Mouse (Mus musculus) heart, embryonic 11.5 days (tissue): Measurements from ENCODE around the gene Galnt2. TPM values are rescaled to one million over a fixed set of nuclear protein-coding genes. Genes with fewer than 3 reads are reported as not detected.

Experiments used
- ATAC-seq: fragments of 200-750 bp; cut with Nextera tagmentation; replicated peaks from 2 replicates; pipeline ENCODE4 v1.8.0; 2017; ENCODE audit warnings: moderate library complexity; ENCODE audit not compliant: insufficient number of reproducible peaks, low FRiP score, low TSS enrichment
- H3K27ac ChIP-seq: fragments of 300-500 bp; sonication (generic); 2 replicates; pipeline ENCODE4 v1.5.1; 2014; ENCODE audit warnings: mild to moderate bottlenecking, low read depth, low read length
- H3K27me3 ChIP-seq: fragments of 300-500 bp; sonication (generic); 2 replicates; pipeline ENCODE4 v1.6.1; 2014; ENCODE audit warnings: mild to moderate bottlenecking, low read length, mixed read lengths; ENCODE audit not compliant: control insufficient read depth, insufficient read depth
- H3K36me3 ChIP-seq: fragments of 300-500 bp; sonication (generic); 2 replicates; pipeline ENCODE4 v1.6.1; 2014; ENCODE audit warnings: mild to moderate bottlenecking, low read length, moderate library complexity, mixed read lengths; ENCODE audit not compliant: control insufficient read depth, insufficient read depth
- H3K4me1 ChIP-seq: fragments of 300-500 bp; sonication (generic); 2 replicates; pipeline ENCODE4 v1.6.1; 2014; ENCODE audit warnings: low read length; ENCODE audit not compliant: control insufficient read depth, insufficient read depth
- H3K4me2 ChIP-seq: fragments of 300-500 bp; sonication (generic); 2 replicates; pipeline ENCODE4 v1.6.1; 2014; ENCODE audit warnings: mild to moderate bottlenecking, moderate library complexity
- H3K4me3 ChIP-seq: fragments of 300-500 bp; sonication (generic); 2 replicates; pipeline ENCODE4 v1.5.1; 2014; ENCODE audit warnings: low read depth, low read length
- H3K9ac ChIP-seq: fragments of 300-500 bp; sonication (generic); 2 replicates; pipeline ENCODE4 v1.6.1; 2014; ENCODE audit warnings: mild to moderate bottlenecking, low read depth, low read length, moderate library complexity
- H3K9me3 ChIP-seq: fragments of 300-500 bp; sonication (generic); replicated peaks from 2 replicates; pipeline ENCODE4 v1.6.1; 2016; ENCODE audit warnings: low read length; ENCODE audit not compliant: control insufficient read depth
- WGBS: fragments of 180-500 bp; shearing (Covaris S2); extraction: QIAGEN DNeasy Blood & Tissue Kit; methylation state at CpG from one replicate; pipeline ENCODE4 v1.1.7; 2014; ENCODE audit not compliant: insufficient replicate concordance; 5-methylcytosine and 5-hydroxymethylcytosine counted together
- polyA plus RNA-seq: library from polyadenylated mRNA; unstranded; fragments of >200 nt; fragmentation: Nextera tagmentation; extraction: Ambion mirVana; gene quantifications from 2 replicates; pipeline ENCODE4 v1.2.1, GENCODE M21; 2014

Galnt2 gene
- polyA plus RNA-seq, 1 experiment from 2014 or later = 63.2 TPM

- Histone ChIP-seq H3K27me3 (no peaks in the 10 kb centered on the region), H3K4me2 (no peak overlapping the region), H3K27ac (peak overlapping the region; percentile 70), H3K36me3 (no peaks in the 10 kb centered on the region), H3K4me3 (no peak overlapping the region), H3K4me1 (peaks cover 72% of the 10 kb centered on the region), H3K9me3 (no peaks in the 10 kb centered on the region), H3K9ac (peak overlapping the region; percentile 35; the same call in 1 of the 2 replicates)
- no peak for ATAC-seq
- 48% methylated on average over 6 of the region's 6 CpGs for WGBS
Measured at GRCm38 (mm10) chr8:124284333-124284711, 53.1 kb downstream of the Galnt2 start.

- Histone ChIP-seq H3K27ac (0 out of 2 replicates have a peak overlapping the region, but pooled peaks have one; percentile 70), H3K9me3 (no peaks in the 10 kb centered on the region), H3K9ac (peak overlapping the region; percentile 18; the same call in 1 of the 2 replicates), H3K4me1 (peaks cover 67% of the 10 kb centered on the region), H3K4me2 (no peak overlapping the region), H3K36me3 (no peaks in the 10 kb centered on the region), H3K27me3 (no peaks in the 10 kb centered on the region), H3K4me3 (no peak overlapping the region)
- ATAC-seq = no peak
- 67% methylated on average over 9 of the region's 9 CpGs for WGBS
Measured at GRCm38 (mm10) chr8:124284984-124285576, 53.9 kb downstream of the Galnt2 start.

GRCm38 (mm10) chr8:124286461-124287124, 55.4 kb downstream of the Galnt2 start:
- 57% methylated on average over 4 of the region's 4 CpGs for WGBS
- H3K27me3 ChIP-seq = no peaks in the 10 kb centered on the region

GRCm38 (mm10) chr8:124288215-124288864, 57.1 kb downstream of the Galnt2 start:
- Histone ChIP-seq H3K4me3 (no peak overlapping the region), H3K9me3 (no peaks in the 10 kb centered on the region), H3K27me3 (no peaks in the 10 kb centered on the region), H3K36me3 (no peaks in the 10 kb centered on the region), H3K4me1 (peaks cover 41% of the 10 kb centered on the region), H3K27ac (no peak overlapping the region), H3K4me2 (no peak overlapping the region), H3K9ac (no peak overlapping the region)
- 79% methylated on average over 4 of the region's 4 CpGs for WGBS
- ATAC-seq = no peak

More at GRCm38 (mm10) chr8:124286461-124287124, 55.4 kb downstream of the Galnt2 start:
- no peak overlapping the region for H3K27ac ChIP-seq
- no peaks in the 10 kb centered on the region for H3K36me3 ChIP-seq
- no peak overlapping the region for H3K4me2 ChIP-seq
- ATAC-seq = no peak
- H3K4me1 ChIP-seq = peaks cover 56% of the 10 kb centered on the region
- H3K9me3 ChIP-seq = no peaks in the 10 kb centered on the region
- no peak overlapping the region for H3K4me3 ChIP-seq
- H3K9ac ChIP-seq = no peak overlapping the region

GRCm38 (mm10) chr8:124289481-124290050, 58.4 kb downstream of the Galnt2 start:
- H3K27me3 ChIP-seq = no peaks in the 10 kb centered on the region
- ATAC-seq = no peak
- H3K4me2 ChIP-seq = no peak overlapping the region
- no peaks in the 10 kb centered on the region for H3K9me3 ChIP-seq
- peaks cover 41% of the 10 kb centered on the region for H3K4me1 ChIP-seq
- H3K4me3 ChIP-seq = no peak overlapping the region
- no peaks in the 10 kb centered on the region for H3K36me3 ChIP-seq
- H3K9ac ChIP-seq = no peak overlapping the region
- H3K27ac ChIP-seq = no peak overlapping the region
- WGBS = 87% methylated on average over 5 of the region's 5 CpGs

- Histone ChIP-seq H3K27me3 (no peaks in the 10 kb centered on the region), H3K27ac (no peak overlapping the region), H3K4me2 (no peak overlapping the region), H3K9ac (no peak overlapping the region), H3K9me3 (no peaks in the 10 kb centered on the region), H3K36me3 (no peaks in the 10 kb centered on the region), H3K4me1 (peaks cover 33% of the 10 kb centered on the region), H3K4me3 (no peak overlapping the region)
- whole genome bisulfite sequencing = 91% methylated on average over 9 of the region's 9 CpGs
- ATAC-seq = no peak
Measured at GRCm38 (mm10) chr8:124290911-124291691, 59.9 kb downstream of the Galnt2 start.

- ATAC-seq = no peak
- H3K36me3 ChIP-seq = no peaks in the 10 kb centered on the region
- H3K27ac ChIP-seq = no peak overlapping the region
- no peaks in the 10 kb centered on the region for H3K9me3 ChIP-seq
- WGBS = 87% methylated on average over 5 of the region's 5 CpGs
- H3K4me3 ChIP-seq = no peak overlapping the region
- H3K4me2 ChIP-seq = no peak overlapping the region
- H3K27me3 ChIP-seq = no peaks in the 10 kb centered on the region
- H3K9ac ChIP-seq = no peak overlapping the region
- H3K4me1 ChIP-seq = peaks cover 30% of the 10 kb centered on the region
Measured at GRCm38 (mm10) chr8:124291693-124292092, 60.5 kb downstream of the Galnt2 start.

GRCm38 (mm10) chr8:124292965-124293364, 61.8 kb downstream of the Galnt2 start:
- Histone ChIP-seq H3K27me3 (no peaks in the 10 kb centered on the region), H3K36me3 (no peaks in the 10 kb centered on the region), H3K4me3 (no peak overlapping the region), H3K9me3 (no peaks in the 10 kb centered on the region), H3K4me2 (no peak overlapping the region), H3K9ac (0 out of 2 replicates have a peak overlapping the region, but pooled peaks have one; percentile 16), H3K27ac (no peak overlapping the region), H3K4me1 (peaks cover 20% of the 10 kb centered on the region)
- WGBS = 77% methylated on average over 9 of the region's 9 CpGs
- no peak for ATAC-seq
